Mouse (Mus musculus) gastrocnemius, adult 2 months (tissue): Measurements from ENCODE around the gene Anks1b. TPM values are rescaled to one million over a fixed set of nuclear protein-coding genes. Genes with fewer than 3 reads are reported as not detected.

Source experiments
- DNase-seq: peaks from one replicate; pipeline ENCODE4 v3.0.0; 2022
- H3K27ac ChIP-seq: fragments of 200-600 bp; 2 replicates; pipeline ENCODE4 v1.8.1; 2022; ENCODE audit warnings: mild to moderate bottlenecking
- H3K4me3 ChIP-seq: fragments of 200-600 bp; 2 replicates; pipeline ENCODE4 v1.8.1; 2022; ENCODE audit warnings: mild to moderate bottlenecking, moderate library complexity
- CTCF ChIP-seq: fragments of 200-600 bp; IDR thresholded peaks from 2 replicates; pipeline ENCODE4 v1.8.1; 2022; ENCODE audit warnings: antibody characterized with exemption, mild to moderate bottlenecking, moderate library complexity
- intact Hi-C: fragments of 180-260 bp; cut with DNase I; formaldehyde crosslinking; loops from one replicate; pipeline ENCODE4 v1.15.1; 2025
- long read RNA-seq, 2 experiments: library from polyadenylated mRNA; stranded (forward); transcript quantifications; one replicate each; pipeline ENCODE4 v2.0.0; 2021
- total RNA-seq, 2 experiments: library from RNA; stranded (reverse); gene quantifications; 2 replicates each; pipeline ENCODE4 v1.2.3; 2021

Anks1b gene
- total RNA-seq = under 1 TPM; 0.20 to 0.22 TPM
- long read RNA-seq, experiment 1, partial matches to known transcripts = 0 of 30 reads
- long read RNA-seq, experiment 1, other reads (novel, unspliced or antisense) = 30 of 30 reads
- long read RNA-seq, experiment 2, partial matches to known transcripts = 0 of 27 reads
- long read RNA-seq, experiment 2, other reads (novel, unspliced or antisense) = 27 of 27 reads

DNA sequence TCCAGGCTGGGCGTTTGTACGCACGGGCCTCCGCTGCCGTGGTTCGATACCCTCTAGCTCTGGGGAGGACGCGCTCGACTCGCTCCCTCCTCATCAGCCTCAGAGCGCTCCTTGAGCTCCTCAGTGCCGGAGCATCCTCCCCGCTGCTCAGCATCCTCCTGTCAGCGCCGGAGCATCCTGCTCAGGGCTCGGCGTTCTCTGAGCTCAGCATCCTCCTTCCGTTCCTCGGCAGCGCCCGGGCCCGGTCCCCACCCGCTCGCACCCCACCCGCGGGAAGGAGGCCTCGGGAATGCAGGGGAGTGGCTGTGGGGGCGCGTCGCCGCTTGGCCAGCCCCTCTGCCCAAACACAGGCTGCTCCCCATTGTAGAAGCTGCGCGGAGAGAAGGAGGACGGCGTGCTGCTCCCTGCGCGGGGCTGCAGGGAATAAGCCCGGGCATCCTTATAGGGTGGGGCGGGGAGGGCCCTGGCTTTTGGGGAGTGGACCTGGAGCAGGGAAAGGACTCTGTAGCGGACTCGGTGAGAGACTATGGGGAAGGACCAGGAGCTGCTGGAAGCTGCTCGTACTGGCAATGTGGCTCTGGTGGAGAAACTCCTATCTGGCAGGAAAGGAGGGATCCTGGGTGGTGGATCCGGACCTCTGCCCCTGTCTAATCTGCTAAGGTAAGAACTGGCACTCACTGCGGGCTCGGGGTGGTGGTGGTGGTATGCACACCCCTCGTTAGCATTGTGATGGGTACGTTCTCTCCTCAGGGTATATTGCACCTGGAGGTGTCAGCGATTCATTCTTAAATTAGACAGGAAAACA, at the start of gene Anks1b:
Gene Anks1b, plus strand, starts transcription at position 364 of the 805 bp plus-strand sequence.
- H3K27ac ChIP-seq = no peak within 1 kb of the TSS
- DNase-seq = peak; percentile 26
- H3K4me3 ChIP-seq = peak within 1 kb of the TSS; percentile 73
- TF ChIP-seq CTCF = no peak
- intact Hi-C loops = no loop called here

DNA sequence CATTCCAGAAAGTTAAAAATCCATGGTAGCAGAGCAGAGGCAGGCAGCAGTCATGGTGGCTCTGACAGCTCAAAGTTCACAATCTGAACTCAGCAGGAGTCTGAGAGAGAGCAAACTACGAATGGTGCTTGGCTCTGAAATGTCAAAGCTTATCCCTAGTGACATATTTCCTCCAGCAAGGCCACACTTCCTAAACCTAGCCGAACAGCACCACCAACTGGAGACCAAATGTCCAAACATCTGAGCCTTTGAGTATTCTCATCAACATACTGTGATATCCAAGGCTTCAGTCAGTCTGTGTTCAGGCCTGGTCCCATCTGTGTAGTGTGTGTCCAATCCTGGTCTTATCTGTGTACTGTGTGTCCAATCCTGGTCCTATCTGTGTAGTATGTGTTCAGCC, 49.4 kb upstream of the Anks1b start:
- peak; percentile 38 for DNase-seq
- peak; percentile 56 for TF ChIP-seq CTCF
- H3K27ac ChIP-seq = no peak overlapping the region
- intact Hi-C loops = loop anchor here (10.0 kb wide), 1 partner anchor 359 kb away; no protein-coding TSS in a partner anchor
- no peak overlapping the region for H3K4me3 ChIP-seq

DNA sequence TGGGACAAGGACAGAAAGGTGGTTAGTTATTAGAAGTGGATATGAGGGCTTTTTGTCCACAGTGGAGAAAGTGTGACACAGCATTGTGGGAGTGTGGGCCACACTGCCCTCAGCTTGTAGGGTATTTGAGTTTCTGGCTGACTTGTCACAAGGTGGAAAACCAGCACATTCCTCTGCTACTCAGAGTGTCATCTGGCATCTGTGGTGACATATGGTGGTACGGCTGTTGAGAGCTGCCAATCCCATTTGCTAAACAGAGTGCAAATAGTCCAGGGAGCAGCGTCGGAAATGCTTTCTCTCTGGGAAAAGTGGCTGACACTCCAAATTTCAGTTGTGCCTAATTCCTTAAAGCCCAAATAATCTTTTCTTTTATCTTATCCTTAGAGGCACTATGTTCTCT, 46.4 kb upstream of the Anks1b start:
- no peak for TF ChIP-seq CTCF

DNA sequence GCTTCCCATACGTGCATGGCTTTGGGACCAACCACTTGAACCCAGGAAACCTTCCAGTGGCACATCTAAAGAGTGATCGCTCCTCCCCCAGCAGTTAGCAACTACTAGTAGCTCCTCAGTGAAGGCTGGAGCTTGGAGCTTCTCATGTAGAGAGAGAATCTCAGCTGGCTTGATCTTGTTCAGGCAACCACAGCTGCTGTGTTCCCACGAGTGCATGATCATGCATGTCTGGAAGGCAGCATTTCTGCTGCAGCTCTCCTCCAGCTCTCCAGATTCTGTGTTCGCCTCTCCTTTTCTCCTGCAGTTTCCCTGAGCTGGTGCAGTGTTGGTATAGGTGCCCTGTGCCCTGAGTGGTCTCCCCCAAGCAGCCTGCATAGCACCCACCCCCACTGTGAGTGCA, 41.0 kb upstream of the Anks1b start:
- no peak for DNase-seq

More for the DNA sequence above, 46.4 kb upstream of the Anks1b start:
- H3K27ac ChIP-seq = no peak overlapping the region
- H3K4me3 ChIP-seq = no peak overlapping the region
- no peak for DNase-seq
- intact Hi-C loops = loop anchor here (10.0 kb wide), 1 partner anchor 362 kb away; no protein-coding TSS in a partner anchor

DNA sequence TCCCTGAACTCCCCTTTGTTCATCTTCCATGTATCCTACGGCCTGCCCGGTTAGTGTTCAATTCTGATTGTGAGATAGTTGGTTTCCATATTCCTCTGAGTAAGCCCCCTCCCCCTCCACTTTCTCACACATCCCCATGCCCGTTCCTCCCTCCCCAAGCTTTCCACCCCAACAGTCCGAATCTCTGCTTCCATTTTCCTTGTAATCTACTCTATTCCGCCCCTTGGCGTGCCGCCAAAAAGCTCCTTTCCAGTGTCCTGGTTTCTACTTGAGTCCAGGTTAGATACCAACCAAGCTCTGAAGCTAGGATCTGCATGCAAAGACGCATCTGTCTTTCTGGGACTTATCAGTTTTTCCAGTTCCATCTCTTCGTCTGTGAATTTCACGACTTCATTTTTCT, 40.1 kb upstream of the Anks1b start:
- no peak for DNase-seq
- no peak for TF ChIP-seq CTCF

More for the DNA sequence above, 41.0 kb upstream of the Anks1b start:
- intact Hi-C loops = no loop called here
- TF ChIP-seq CTCF = no peak
- Histone ChIP-seq H3K4me3 (no peak overlapping the region), H3K27ac (no peak overlapping the region)

DNA sequence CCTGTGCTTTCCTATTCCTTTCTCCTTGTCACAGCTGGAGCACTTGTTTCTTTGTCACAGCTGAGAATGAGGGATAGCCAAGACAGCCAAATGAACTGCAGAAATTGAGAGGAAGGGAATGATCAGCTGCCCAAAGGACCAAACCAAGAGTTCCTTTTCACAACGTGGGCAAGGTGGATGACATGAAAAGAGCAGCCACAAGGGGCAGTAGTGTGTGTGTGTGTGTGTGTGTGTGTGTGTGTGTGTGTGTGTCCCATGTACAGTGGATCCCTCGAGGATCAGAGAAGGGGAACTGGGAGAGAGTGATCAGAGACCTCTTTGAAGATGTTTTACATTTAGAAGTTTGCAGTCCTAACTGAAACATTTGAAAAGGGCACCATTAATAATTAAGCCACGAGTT, 35.8 kb upstream of the Anks1b start:
- intact Hi-C loops = no loop called here
- H3K27ac ChIP-seq = no peak overlapping the region
- no peak for DNase-seq
- no peak for TF ChIP-seq CTCF
- H3K4me3 ChIP-seq = no peak overlapping the region

More for the DNA sequence above, 40.1 kb upstream of the Anks1b start:
- Histone ChIP-seq H3K4me3 (no peak overlapping the region), H3K27ac (no peak overlapping the region)
- intact Hi-C loops = no loop called here

DNA sequence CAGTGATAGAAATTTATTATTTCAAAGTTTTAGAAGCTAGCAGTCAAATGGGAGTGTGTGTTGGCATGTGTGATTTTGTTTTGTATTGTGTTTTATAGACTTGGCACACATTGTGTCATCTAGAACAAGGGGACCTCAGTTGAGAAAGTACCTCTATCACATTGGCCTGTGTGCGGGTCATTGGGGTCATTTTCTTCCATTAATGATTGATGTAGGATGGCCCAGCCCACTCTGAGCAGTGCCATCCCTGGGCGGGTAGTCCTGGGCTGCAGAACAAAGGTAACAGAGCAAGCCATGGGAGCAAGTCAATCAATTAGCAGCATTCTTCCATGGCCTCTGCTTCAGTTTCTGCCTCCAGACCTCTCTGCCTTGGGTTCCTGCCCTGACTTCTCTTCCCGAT, 34.5 kb upstream of the Anks1b start:
- DNase-seq = no peak
- intact Hi-C loops = no loop called here
- Histone ChIP-seq H3K27ac (no peak overlapping the region), H3K4me3 (no peak overlapping the region)
- TF ChIP-seq CTCF = no peak

DNA sequence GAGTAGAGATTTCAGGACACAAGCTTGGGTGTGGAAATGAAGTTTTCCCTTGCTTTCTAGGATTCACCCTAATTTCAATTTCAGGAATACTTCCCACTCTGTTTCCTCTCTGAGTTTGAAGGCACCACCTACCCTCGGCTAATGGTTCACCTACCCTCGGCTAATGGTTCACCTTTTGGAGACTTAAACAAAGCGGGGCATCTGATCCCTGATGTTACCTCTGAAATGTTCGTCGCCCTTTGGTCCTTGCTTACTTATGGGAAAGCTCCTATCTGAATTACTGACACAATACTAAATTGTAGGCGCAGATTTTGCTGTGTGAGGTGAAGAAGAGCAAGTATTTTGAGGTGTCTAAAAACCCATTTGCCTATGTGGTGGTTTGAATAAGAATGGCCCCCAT, 22.4 kb upstream of the Anks1b start:
- intact Hi-C loops = no loop called here
- TF ChIP-seq CTCF = no peak
- DNase-seq = no peak
- Histone ChIP-seq H3K4me3 (no peak overlapping the region), H3K27ac (no peak overlapping the region)

DNA sequence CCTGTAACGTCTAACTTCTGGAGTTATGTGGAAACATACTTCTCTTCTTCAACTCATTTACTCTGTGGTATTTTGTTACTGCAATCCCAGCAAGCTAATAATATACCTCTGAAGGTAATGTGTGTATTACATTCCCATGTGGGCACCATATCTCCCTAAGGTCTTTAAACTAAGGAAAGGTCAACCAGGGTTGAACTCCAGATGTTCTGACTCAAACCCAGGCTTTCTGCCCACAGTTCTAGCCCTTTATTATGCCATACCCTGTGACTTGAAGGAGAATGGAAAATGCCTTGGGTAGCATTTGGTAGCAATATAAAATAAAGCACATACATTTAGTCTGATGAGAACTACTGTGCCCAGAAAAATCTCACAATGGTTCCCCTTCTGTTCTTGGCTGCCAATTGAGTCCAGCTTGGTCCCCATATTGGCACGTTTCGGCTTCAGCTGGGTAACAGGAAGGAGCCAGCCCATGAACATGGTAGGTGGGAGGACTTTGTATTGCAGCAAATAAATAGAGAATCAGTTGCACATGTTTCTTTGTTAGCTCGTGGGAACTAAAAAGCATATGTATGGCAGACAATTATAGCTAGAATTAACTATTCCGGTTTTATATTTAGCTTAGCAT, 17.9 kb upstream of the Anks1b start:
- intact Hi-C loops = no loop called here
- Histone ChIP-seq H3K4me3 (no peak overlapping the region), H3K27ac (no peak overlapping the region)
- TF ChIP-seq CTCF = no peak
- no peak for DNase-seq

DNA sequence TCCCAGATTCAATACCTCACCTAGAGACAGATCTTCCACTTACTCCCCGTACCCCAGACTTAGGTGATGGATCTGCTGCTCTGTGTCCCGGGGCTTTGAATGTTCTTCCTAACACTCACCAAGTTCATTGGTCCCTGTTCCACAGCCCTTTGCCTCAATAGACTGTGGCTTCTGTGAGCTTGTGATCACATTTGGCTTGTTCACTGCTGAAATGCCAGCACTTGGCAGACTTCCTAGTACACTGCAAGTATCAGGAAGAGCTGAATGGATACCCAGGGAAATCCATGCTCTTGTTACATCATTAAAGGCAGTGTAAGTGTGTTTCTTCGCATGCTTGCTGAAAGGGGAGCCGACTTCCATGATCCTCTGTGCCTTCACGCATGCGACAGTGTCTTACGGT, 17.0 kb upstream of the Anks1b start:
- no peak for TF ChIP-seq CTCF
- Histone ChIP-seq H3K27ac (no peak overlapping the region), H3K4me3 (no peak overlapping the region)
- no peak for DNase-seq
- intact Hi-C loops = no loop called here

DNA sequence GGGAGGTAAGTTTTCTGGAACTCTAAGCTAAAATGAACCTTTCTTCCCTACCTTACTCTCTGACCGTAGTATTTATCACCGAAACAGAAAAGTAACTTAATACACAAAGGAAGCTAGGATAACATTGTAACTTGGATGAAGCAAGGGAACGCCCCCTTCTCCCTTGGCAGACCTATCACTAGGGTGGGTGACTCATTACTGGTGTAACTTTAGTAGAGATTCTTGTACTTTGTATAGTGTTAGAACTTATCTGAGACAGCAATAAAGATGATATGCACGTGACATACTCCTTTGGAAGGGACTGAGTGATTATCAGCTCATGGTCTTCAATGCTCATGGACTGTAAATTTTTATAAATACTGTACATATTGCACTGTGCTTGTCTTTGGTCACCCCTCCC, 5.1 kb upstream of the Anks1b start:
- TF ChIP-seq CTCF = no peak
- no peak for DNase-seq
- Histone ChIP-seq H3K4me3 (no peak overlapping the region), H3K27ac (no peak overlapping the region)
- intact Hi-C loops = no loop called here

DNA sequence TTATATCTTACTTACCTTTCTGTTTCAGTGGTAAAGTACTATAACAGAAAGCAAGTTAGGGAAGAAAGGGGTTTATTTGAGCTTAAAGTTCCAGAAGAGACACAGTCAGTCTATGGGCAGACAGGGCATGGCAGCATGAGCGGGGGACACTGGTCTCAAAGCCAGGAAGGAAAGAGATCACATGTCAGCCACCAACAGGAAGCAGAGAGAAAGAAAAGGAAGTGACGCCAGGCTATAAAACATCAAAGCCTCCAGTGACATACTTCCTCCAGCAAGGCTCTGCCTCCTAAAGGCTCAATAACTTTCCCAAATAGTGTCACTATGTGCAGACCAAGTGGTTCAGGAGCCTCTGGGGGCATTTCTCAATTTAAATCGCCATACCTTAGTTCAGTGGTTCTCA, 4.5 kb upstream of the Anks1b start:
- Histone ChIP-seq H3K4me3 (no peak overlapping the region), H3K27ac (no peak overlapping the region)
- no peak for DNase-seq
- no peak for TF ChIP-seq CTCF
- intact Hi-C loops = no loop called here

DNA sequence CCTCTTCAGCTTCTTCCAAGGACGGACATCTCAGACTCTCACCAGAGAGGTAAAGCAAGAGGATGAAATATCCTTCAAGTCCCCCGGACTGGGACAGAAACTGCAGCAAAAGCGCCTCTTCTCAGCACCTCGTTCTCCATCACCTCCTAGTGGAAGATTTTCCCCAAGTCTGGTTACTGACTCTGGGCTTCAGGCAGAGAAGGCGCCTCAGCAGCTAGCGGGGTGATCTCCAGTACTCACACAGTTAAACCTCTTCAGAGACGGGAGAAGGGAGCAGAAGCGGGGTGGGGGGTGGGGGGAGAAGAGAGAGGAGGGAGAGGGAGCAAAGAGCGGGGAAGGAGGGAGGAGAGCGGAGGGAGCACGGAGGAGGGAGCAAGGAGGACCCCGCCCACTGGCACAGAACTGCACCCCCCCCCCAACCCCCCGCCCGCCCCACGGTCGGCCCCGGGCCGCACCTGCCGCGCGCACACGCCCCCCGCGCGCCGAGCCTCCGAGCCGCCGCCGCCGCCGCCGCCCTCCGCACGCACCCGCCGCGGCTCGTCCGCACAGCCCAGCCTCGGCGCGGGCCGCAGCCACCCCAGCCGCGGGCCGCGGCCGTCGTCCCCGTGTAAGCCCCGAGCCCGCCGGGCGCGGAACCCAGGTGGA, 686 bp upstream of the Anks1b start:
- DNase-seq = no peak
- Histone ChIP-seq H3K4me3 (peak overlapping the region; percentile 73), H3K27ac (no peak overlapping the region)
- intact Hi-C loops = no loop called here
- TF ChIP-seq CTCF = no peak
